Mouse (Mus musculus) forebrain, postnatal 0 days (tissue): ENCODE measurements around the gene Itih4. TPM values are rescaled to one million over a fixed set of nuclear protein-coding genes. Genes with fewer than 3 reads are reported as not detected.

Experiments used
- ATAC-seq: fragments of 200-750 bp; cut with Nextera tagmentation; 2 replicates; pipeline ENCODE4 v1.8.0; 2017; ENCODE audit warnings: mild to moderate bottlenecking, moderate library complexity
- DNase-seq: peaks from one replicate; pipeline ENCODE4 v3.0.0-alpha.2; 2015
- H3K27ac ChIP-seq: fragments of 300-500 bp; sonication (generic); 2 replicates; pipeline ENCODE4 v1.5.1; 2014; ENCODE audit warnings: low read depth, mild to moderate bottlenecking, antibody characterized with exemption, low read length, moderate library complexity, mixed read lengths
- H3K27me3 ChIP-seq: fragments of 300-500 bp; sonication (generic); 2 replicates; pipeline ENCODE4 v1.6.1; 2014; ENCODE audit warnings: mild to moderate bottlenecking, low read length, mixed read lengths; ENCODE audit not compliant: insufficient read depth
- H3K36me3 ChIP-seq: fragments of 300-500 bp; sonication (generic); 2 replicates; pipeline ENCODE4 v1.6.1; 2014; ENCODE audit warnings: mild to moderate bottlenecking, moderate library complexity; ENCODE audit not compliant: insufficient read depth
- H3K4me1 ChIP-seq: fragments of 300-500 bp; sonication (generic); 2 replicates; pipeline ENCODE4 v1.6.1; 2014; ENCODE audit warnings: antibody characterized with exemption; ENCODE audit not compliant: insufficient read depth
- H3K4me2 ChIP-seq: fragments of 300-500 bp; sonication (generic); 2 replicates; pipeline ENCODE4 v1.6.1; 2014; ENCODE audit warnings: low read depth, mild to moderate bottlenecking, moderate library complexity
- H3K4me3 ChIP-seq: fragments of 300-500 bp; sonication (generic); 2 replicates; pipeline ENCODE4 v1.5.1; 2014; ENCODE audit warnings: low read depth, low read length, mixed read lengths
- H3K9ac ChIP-seq: fragments of 300-500 bp; sonication (generic); 2 replicates; pipeline ENCODE4 v1.6.1; 2014; ENCODE audit warnings: mild to moderate bottlenecking
- H3K9me3 ChIP-seq: fragments of 300-500 bp; sonication (generic); 2 replicates; pipeline ENCODE4 v1.6.1; 2016; ENCODE audit warnings: low read length
- CTCF ChIP-seq: sonication (generic); IDR thresholded peaks from 2 replicates; pipeline ENCODE4 v1.5.1; 2016; ENCODE audit warnings: antibody characterized with exemption, control low read depth, low read depth
- WGBS: fragments of 180-500 bp; shearing (Covaris S2); extraction: QIAGEN DNeasy Blood & Tissue Kit; methylation state at CpG from one replicate; pipeline ENCODE4 v1.1.7; 2014; 5-methylcytosine and 5-hydroxymethylcytosine counted together
- polyA plus RNA-seq: library from polyadenylated mRNA; unstranded; fragments of >200 nt; fragmentation: Nextera tagmentation; extraction: Ambion mirVana; gene quantifications from 2 replicates; pipeline ENCODE4 v1.2.1, GENCODE M21; 2015
- total RNA-seq: library from RNA; depleted of rRNA; stranded (reverse); fragments of >200 nt; gene quantifications from 2 replicates; pipeline ENCODE4 v1.2.3, GENCODE M21; 2014

Gene Itih4
- total and polyA plus RNA-seq, 2 experiments from 2014 or later = 0.15 TPM; not detected in 1

- TF ChIP-seq CTCF = no peak
- Histone ChIP-seq H3K4me1 (no peaks in the 10 kb centered on the region), H3K9ac (no peak overlapping the region), H3K27ac (no peak overlapping the region), H3K9me3 (no peaks in the 10 kb centered on the region), H3K4me3 (no peak overlapping the region), H3K27me3 (no peaks in the 10 kb centered on the region), H3K36me3 (peaks cover 35% of the 10 kb centered on the region), H3K4me2 (no peak overlapping the region)
- peak; percentile 43; the same call in 1 of the 2 replicates for ATAC-seq
- WGBS = 83% methylated on average over 25 of the region's 25 CpGs
- peak; percentile 10 for DNase-seq
These were observed 15.8 kb upstream of the Itih4 start for GRCm38 (mm10) chr14:30870206-30871147.

GRCm38 (mm10) chr14:30874095-30874700, 12.1 kb upstream of the Itih4 start:
- no peaks in the 10 kb centered on the region for H3K9me3 ChIP-seq
- no peak overlapping the region for H3K27ac ChIP-seq
- H3K4me1 ChIP-seq = no peaks in the 10 kb centered on the region
- no peak overlapping the region for H3K4me2 ChIP-seq
- WGBS = 77% methylated on average over 18 of the region's 18 CpGs
- no peak overlapping the region for H3K9ac ChIP-seq
- no peaks in the 10 kb centered on the region for H3K27me3 ChIP-seq
- no peak overlapping the region for H3K4me3 ChIP-seq
- no peak for TF ChIP-seq CTCF
- ATAC-seq (no peak), DNase-seq (no peak)
- H3K36me3 ChIP-seq = peaks cover 36% of the 10 kb centered on the region

GRCm38 (mm10) chr14:30875130-30875865, 11.0 kb upstream of the Itih4 start:
- Histone ChIP-seq H3K36me3 (peaks cover 36% of the 10 kb centered on the region), H3K9me3 (no peaks in the 10 kb centered on the region), H3K27me3 (no peaks in the 10 kb centered on the region), H3K4me3 (no peak overlapping the region), H3K27ac (no peak overlapping the region), H3K4me1 (no peaks in the 10 kb centered on the region), H3K9ac (no peak overlapping the region), H3K4me2 (no peak overlapping the region)
- ATAC-seq (no peak), DNase-seq (no peak)
- no peak for TF ChIP-seq CTCF
- WGBS = 91% methylated on average over 12 of the region's 12 CpGs

GRCm38 (mm10) chr14:30875955-30876354, 10.3 kb upstream of the Itih4 start:
- no peak overlapping the region for H3K4me3 ChIP-seq
- no peak overlapping the region for H3K9ac ChIP-seq
- no peak overlapping the region for H3K4me2 ChIP-seq
- no peaks in the 10 kb centered on the region for H3K27me3 ChIP-seq
- H3K36me3 ChIP-seq = peaks cover 36% of the 10 kb centered on the region
- no peak for TF ChIP-seq CTCF
- ATAC-seq (no peak), DNase-seq (no peak)
- H3K27ac ChIP-seq = no peak overlapping the region
- no peaks in the 10 kb centered on the region for H3K9me3 ChIP-seq
- WGBS = 91% methylated on average over 9 of the region's 9 CpGs
- no peaks in the 10 kb centered on the region for H3K4me1 ChIP-seq

- ATAC-seq = no peak
- no peak for DNase-seq
- Histone ChIP-seq H3K36me3 (peaks cover 36% of the 10 kb centered on the region), H3K4me1 (no peaks in the 10 kb centered on the region), H3K4me2 (no peak overlapping the region), H3K9me3 (no peaks in the 10 kb centered on the region), H3K4me3 (no peak overlapping the region), H3K9ac (no peak overlapping the region), H3K27ac (no peak overlapping the region), H3K27me3 (no peaks in the 10 kb centered on the region)
- 92% methylated on average over 10 of the region's 10 CpGs for WGBS
- TF ChIP-seq CTCF = no peak
These were observed 9.8 kb upstream of the Itih4 start for GRCm38 (mm10) chr14:30876451-30876850.

GRCm38 (mm10) chr14:30877827-30878226, 8.4 kb upstream of the Itih4 start:
- Histone ChIP-seq H3K36me3 (peaks cover 35% of the 10 kb centered on the region), H3K27ac (no peak overlapping the region), H3K27me3 (no peaks in the 10 kb centered on the region), H3K9me3 (no peaks in the 10 kb centered on the region), H3K4me2 (no peak overlapping the region), H3K4me3 (no peak overlapping the region), H3K9ac (no peak overlapping the region), H3K4me1 (no peaks in the 10 kb centered on the region)
- no peak for TF ChIP-seq CTCF
- DNase-seq (no peak), ATAC-seq (no peak)
- WGBS = 96% methylated on average over 3 of the region's 3 CpGs
